Mouse (Mus musculus) liver, embryonic 14.5 days (tissue): ENCODE results near the gene Setmar. TPM values are rescaled to one million over a fixed set of nuclear protein-coding genes. Genes with fewer than 3 reads are reported as not detected.

ENCODE experiments used
- ATAC-seq: fragments of 200-750 bp; cut with Nextera tagmentation; 2 replicates; pipeline ENCODE4 v1.8.0; 2017; ENCODE audit warnings: moderate number of reproducible peaks, mild to moderate bottlenecking, moderate library complexity; ENCODE audit not compliant: insufficient read depth
- DNase-seq, 3 experiments: peaks; one replicate each; pipeline ENCODE4 v3.0.0-alpha.2; 2012 to 2013; ENCODE audit warnings: low read depth in 3 of 3, low spot score in 3 of 3
- H3K27ac ChIP-seq: fragments of 300-500 bp; sonication (generic); 2 replicates; pipeline ENCODE4 v1.5.1; 2014; ENCODE audit warnings: moderate library complexity, mild to moderate bottlenecking, control low read depth, inconsistent platforms
- H3K27me3 ChIP-seq: fragments of 300-500 bp; sonication (generic); 2 replicates; pipeline ENCODE4 v1.6.1; 2014; ENCODE audit warnings: mild to moderate bottlenecking, low read length, moderate library complexity; ENCODE audit not compliant: control insufficient read depth, insufficient read depth
- H3K36me3 ChIP-seq: fragments of 300-500 bp; sonication (generic); replicated peaks from 2 replicates; pipeline ENCODE4 v1.6.1; 2014; ENCODE audit warnings: low read depth; ENCODE audit not compliant: control insufficient read depth, insufficient read depth
- H3K4me1 ChIP-seq, 2 experiments: fragments of 200-500 bp in 1 of 2; fragments of 300-500 bp in 1 of 2; sonication (generic) in 1 of 2; replicated peaks; 2 replicates each; pipeline ENCODE4 v1.6.1; 2012 to 2014; ENCODE audit warnings: antibody characterized with exemption in 1 of 2, inconsistent platforms in 1 of 2, low read length in 1 of 2; ENCODE audit not compliant: control insufficient read depth in 2 of 2, insufficient read depth in 2 of 2
- H3K4me2 ChIP-seq: fragments of 300-500 bp; sonication (generic); 2 replicates; pipeline ENCODE4 v1.6.1; 2014; ENCODE audit warnings: low read depth, mild to moderate bottlenecking, control low read depth, moderate library complexity
- H3K4me3 ChIP-seq, 2 experiments: fragments of 200-500 bp in 1 of 2; fragments of 300-500 bp in 1 of 2; sonication (generic) in 1 of 2; 2 replicates each; pipeline ENCODE4 v1.5.1; 2012 to 2014; ENCODE audit warnings: low read depth in 2 of 2, low read length in 2 of 2, mild to moderate bottlenecking in 2 of 2, control low read depth in 1 of 2, inconsistent platforms in 1 of 2, moderate library complexity in 1 of 2; ENCODE audit not compliant: insufficient read depth in 1 of 2
- H3K9ac ChIP-seq: fragments of 300-500 bp; sonication (generic); replicated peaks from 2 replicates; pipeline ENCODE4 v1.6.1; 2014; ENCODE audit warnings: mild to moderate bottlenecking, control low read depth, moderate library complexity
- H3K9me3 ChIP-seq: fragments of 300-500 bp; sonication (generic); 2 replicates; pipeline ENCODE4 v1.6.1; 2016; ENCODE audit warnings: low read length, mixed read lengths; ENCODE audit not compliant: control insufficient read depth
- CTCF ChIP-seq: IDR thresholded peaks from 2 replicates; pipeline ENCODE4 v1.5.1; 2016; ENCODE audit warnings: antibody characterized with exemption, low read depth, control low read depth
- EP300 ChIP-seq: IDR thresholded peaks from 2 replicates; pipeline ENCODE4 v1.6.1; 2016; ENCODE audit warnings: antibody characterized with exemption, low read depth
- WGBS: fragments of 180-500 bp; shearing (Covaris S2); extraction: QIAGEN DNeasy Blood & Tissue Kit; methylation state at CpG from one replicate; pipeline ENCODE4 v1.1.7; 2014; ENCODE audit not compliant: insufficient replicate concordance; 5-methylcytosine and 5-hydroxymethylcytosine counted together
- polyA plus RNA-seq, 2 experiments: library from polyadenylated mRNA; depleted of rRNA in 1 of 2; stranded (reverse) in 1 of 2; unstranded in 1 of 2; fragments of >200 nt; fragmentation: Nextera tagmentation in 1 of 2; extraction: Ambion mirVana in 1 of 2; gene quantifications; 2 replicates each; pipeline versions ENCODE4 v1.2.1 to v1.2.3; 2012 to 2014

Setmar gene
- polyA plus RNA-seq, 2 experiments: 1.4 to 1.5 TPM

DNA sequence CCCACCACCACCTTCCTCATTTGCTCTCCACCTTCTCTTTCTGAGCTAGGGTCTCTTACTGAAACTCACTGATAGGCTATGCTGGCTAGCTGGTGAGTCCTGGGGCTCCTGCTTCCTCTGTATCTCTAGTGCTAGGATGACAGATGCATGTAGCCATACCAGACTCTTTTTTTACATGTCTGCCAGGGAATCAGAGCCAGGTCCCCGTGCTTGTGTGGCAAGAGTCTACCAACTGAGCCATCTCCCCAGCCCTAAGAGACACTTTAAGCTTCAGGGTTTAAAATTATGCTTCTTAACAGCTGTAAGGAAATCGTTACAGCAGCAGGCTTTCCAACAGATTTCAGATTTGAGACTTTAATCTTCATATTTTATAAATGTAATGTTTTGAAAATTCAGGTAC, 9.1 kb downstream of the Setmar start:
- no peak overlapping the region for H3K27ac ChIP-seq
- no peak overlapping the region for H3K9ac ChIP-seq
- WGBS: 58% methylated on average over 2 of the region's 2 CpGs
- no peaks in the 10 kb centered on the region for H3K27me3 ChIP-seq
- no peaks in the 10 kb centered on the region for H3K36me3 ChIP-seq
- no peaks in the 10 kb centered on the region for H3K4me1 ChIP-seq
- no peak for DNase-seq
- no peak overlapping the region for H3K4me2 ChIP-seq
- H3K9me3 ChIP-seq: no peaks in the 10 kb centered on the region
- no peak for ATAC-seq
- TF ChIP-seq CTCF (no peak), EP300 (no peak)
- H3K4me3 ChIP-seq: no peak overlapping the region

DNA sequence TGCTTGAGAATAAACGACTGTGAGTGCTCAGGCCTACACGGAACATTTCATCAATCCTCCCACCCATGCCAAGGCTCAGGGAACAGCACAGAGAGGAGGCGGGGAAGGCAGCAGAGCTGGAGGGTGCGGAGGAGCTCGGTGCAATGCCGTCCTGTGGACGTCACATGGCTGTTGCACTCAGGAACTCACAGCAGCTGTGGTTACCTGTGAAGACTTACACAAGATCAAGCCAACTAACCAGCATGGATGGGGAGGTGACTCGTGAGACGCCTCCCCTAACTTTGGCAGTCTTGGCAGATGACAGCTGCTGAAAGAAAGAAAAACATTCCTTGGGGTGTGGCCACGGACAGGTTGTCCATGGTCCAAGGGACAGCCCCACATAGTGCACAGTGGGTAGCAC, 9.8 kb downstream of the Setmar start:
- WGBS: 78% methylated on average over 10 of the region's 10 CpGs
- no peak for ATAC-seq
- H3K9ac ChIP-seq: no peak overlapping the region
- no peak overlapping the region for H3K4me3 ChIP-seq
- H3K27me3 ChIP-seq: no peaks in the 10 kb centered on the region
- H3K36me3 ChIP-seq: no peaks in the 10 kb centered on the region
- no peaks in the 10 kb centered on the region for H3K4me1 ChIP-seq
- H3K4me2 ChIP-seq: no peak overlapping the region
- H3K27ac ChIP-seq: no peak overlapping the region
- no peaks in the 10 kb centered on the region for H3K9me3 ChIP-seq
- DNase-seq: no peak
- TF ChIP-seq EP300 (no peak), CTCF (no peak)

DNA sequence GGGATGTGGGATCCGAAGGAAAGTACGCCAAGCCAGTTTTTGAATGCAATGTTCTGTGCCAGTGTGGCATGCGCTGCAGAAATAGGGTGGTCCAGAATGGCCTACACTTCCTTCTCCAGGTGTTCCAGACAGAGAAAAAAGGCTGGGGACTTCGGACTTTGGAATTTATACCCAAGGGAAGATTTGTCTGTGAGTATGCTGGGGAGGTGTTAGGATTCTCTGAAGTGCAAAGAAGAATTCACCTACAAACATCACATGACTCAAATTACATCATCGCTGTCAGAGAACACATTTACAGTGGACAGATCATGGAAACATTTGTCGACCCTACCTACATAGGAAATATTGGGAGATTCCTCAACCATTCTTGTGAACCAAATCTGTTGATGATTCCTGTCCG, 11.0 kb downstream of the Setmar start:
- no peak overlapping the region for H3K4me3 ChIP-seq
- H3K4me1 ChIP-seq: no peaks in the 10 kb centered on the region
- H3K27me3 ChIP-seq: no peaks in the 10 kb centered on the region
- H3K4me2 ChIP-seq: no peak overlapping the region
- 75% methylated on average over 7 of the region's 7 CpGs for WGBS
- DNase-seq (no peak), ATAC-seq (no peak)
- H3K9me3 ChIP-seq: no peaks in the 10 kb centered on the region
- TF ChIP-seq CTCF: no peak
- TF ChIP-seq EP300: no peak
- H3K36me3 ChIP-seq: no peaks in the 10 kb centered on the region
- H3K27ac ChIP-seq: no peak overlapping the region
- H3K9ac ChIP-seq: no peak overlapping the region

DNA sequence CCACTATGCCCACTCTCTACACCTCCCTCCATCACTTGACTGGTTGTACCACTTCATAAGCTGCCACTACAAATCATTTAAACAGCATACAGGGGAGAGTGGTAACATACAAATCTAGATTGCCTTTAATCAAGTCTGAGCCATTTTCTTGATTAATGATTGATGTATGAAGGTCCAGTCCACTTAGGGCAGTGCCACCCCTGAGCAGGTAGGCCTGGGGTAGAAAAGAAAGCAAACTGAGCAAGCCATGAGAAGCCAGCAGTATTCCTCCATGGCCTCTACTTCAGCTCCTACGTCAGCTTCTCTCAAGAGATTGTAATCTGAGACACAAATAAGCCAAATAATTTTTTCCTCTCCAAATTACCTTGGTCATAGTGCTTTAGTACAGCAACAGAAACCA, 26.5 kb downstream of the Setmar start:
- no peaks in the 10 kb centered on the region for H3K27me3 ChIP-seq
- H3K4me2 ChIP-seq: no peak overlapping the region
- TF ChIP-seq EP300: no peak
- TF ChIP-seq CTCF: no peak
- ATAC-seq (no peak), DNase-seq (no peak)
- H3K9me3 ChIP-seq: no peaks in the 10 kb centered on the region
- H3K36me3 ChIP-seq: no peaks in the 10 kb centered on the region
- H3K4me1 ChIP-seq: no peaks in the 10 kb centered on the region
- WGBS: 39% methylated on average over 1 of the region's 1 CpGs
- no peak overlapping the region for H3K4me3 ChIP-seq
- no peak overlapping the region for H3K27ac ChIP-seq
- no peak overlapping the region for H3K9ac ChIP-seq

DNA sequence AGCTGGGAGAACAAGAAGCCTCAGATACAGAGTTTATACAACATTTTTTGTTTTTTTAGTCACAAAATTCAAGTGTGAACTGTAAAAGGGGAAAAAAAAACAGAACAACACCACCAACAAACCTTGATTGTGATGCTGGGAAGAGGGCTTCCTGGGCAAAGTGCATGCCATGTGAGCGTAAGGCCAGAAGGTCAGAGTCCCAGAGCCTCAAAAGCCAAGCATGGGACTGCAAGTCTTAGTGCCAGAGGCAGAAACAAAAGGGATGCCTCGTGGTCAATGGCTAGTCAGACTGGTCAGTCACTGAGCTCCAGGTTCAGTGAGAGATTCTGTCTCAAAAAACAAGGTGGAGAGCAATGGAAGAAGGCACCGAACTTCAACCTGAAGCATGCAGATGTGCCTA, 27.8 kb downstream of the Setmar start:
- H3K27me3 ChIP-seq: no peaks in the 10 kb centered on the region
- ATAC-seq: no peak
- no peaks in the 10 kb centered on the region for H3K36me3 ChIP-seq
- H3K4me3 ChIP-seq: no peak overlapping the region
- TF ChIP-seq CTCF: no peak
- TF ChIP-seq EP300: no peak
- no peak overlapping the region for H3K4me2 ChIP-seq
- H3K9ac ChIP-seq: no peak overlapping the region
- H3K4me1 ChIP-seq: no peaks in the 10 kb centered on the region
- no peak overlapping the region for H3K27ac ChIP-seq
- no peaks in the 10 kb centered on the region for H3K9me3 ChIP-seq
- WGBS: 70% methylated on average over 3 of the region's 3 CpGs
- no peak for DNase-seq

DNA sequence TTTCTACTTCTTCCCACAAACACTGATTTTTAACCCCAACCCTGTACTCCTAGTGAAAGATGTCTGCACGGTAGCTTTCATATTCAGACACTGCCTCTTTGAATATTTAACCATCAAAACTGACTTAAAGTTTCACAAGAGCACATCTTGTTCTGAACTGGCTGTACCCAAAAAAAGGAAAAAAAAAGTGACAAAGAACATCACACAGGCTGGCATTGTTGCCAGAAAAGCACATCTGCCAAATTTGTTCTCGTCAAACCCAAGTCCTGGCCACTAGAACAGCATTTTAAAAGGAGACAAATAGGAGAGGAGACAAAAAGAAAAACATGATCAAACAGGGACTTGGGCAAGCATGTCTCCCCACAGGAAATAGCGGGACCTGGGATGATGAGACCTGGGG, 28.6 kb downstream of the Setmar start:
- Histone ChIP-seq H3K36me3 (no peaks in the 10 kb centered on the region), H3K4me2 (no peak overlapping the region), H3K27me3 (no peaks in the 10 kb centered on the region), H3K4me3 (no peak overlapping the region), H3K9me3 (no peaks in the 10 kb centered on the region), H3K4me1 (no peaks in the 10 kb centered on the region), H3K9ac (no peak overlapping the region), H3K27ac (no peak overlapping the region)
- ATAC-seq: no peak
- DNase-seq: no peak
- WGBS: 63% methylated on average over 3 of the region's 3 CpGs
- TF ChIP-seq EP300 (no peak), CTCF (no peak)
